Mouse (Mus musculus) heart, embryonic 15.5 days (tissue): ENCODE measurements at regions not wholly inside any gene's neighbourhood (a gene's known extent, or its start where the extent isn't known, plus 50 kb on each side); places are given as distances from the start of the nearest gene placed in this dataset.
A peak's percentile ranks its signal among the peaks of the same experiment; 100 is the strongest.

ENCODE experiments used
- ATAC-seq: fragments of 200-750 bp; cut with Nextera tagmentation; replicated peaks from 2 replicates; pipeline ENCODE4 v1.8.0; 2017; ENCODE audit warnings: low read depth, moderate TSS enrichment; ENCODE audit not compliant: insufficient number of reproducible peaks, insufficient read depth, low FRiP score
- H3K27ac ChIP-seq: fragments of 300-500 bp; sonication (generic); 2 replicates; pipeline ENCODE4 v1.5.1; 2015; ENCODE audit warnings: mild to moderate bottlenecking, inconsistent platforms
- H3K27me3 ChIP-seq: fragments of 300-500 bp; sonication (generic); 2 replicates; pipeline ENCODE4 v1.6.1; 2015; ENCODE audit warnings: inconsistent platforms
- H3K36me3 ChIP-seq: fragments of 300-500 bp; sonication (generic); 2 replicates; pipeline ENCODE4 v1.6.1; 2015; ENCODE audit warnings: mild to moderate bottlenecking, inconsistent platforms
- H3K4me1 ChIP-seq: fragments of 300-500 bp; sonication (generic); replicated peaks from 2 replicates; pipeline ENCODE4 v1.6.1; 2015; ENCODE audit warnings: inconsistent platforms
- H3K4me2 ChIP-seq: fragments of 300-500 bp; sonication (generic); 2 replicates; pipeline ENCODE4 v1.6.1; 2015; ENCODE audit warnings: inconsistent platforms, mild to moderate bottlenecking, moderate library complexity
- H3K4me3 ChIP-seq: fragments of 300-500 bp; sonication (generic); 2 replicates; pipeline ENCODE4 v1.5.1; 2015; ENCODE audit warnings: mild to moderate bottlenecking, inconsistent platforms
- H3K9ac ChIP-seq: fragments of 300-500 bp; sonication (generic); 2 replicates; pipeline ENCODE4 v1.6.1; 2015; ENCODE audit warnings: mild to moderate bottlenecking, inconsistent platforms
- H3K9me3 ChIP-seq: fragments of 300-500 bp; sonication (generic); replicated peaks from 2 replicates; pipeline ENCODE4 v1.6.1; 2016; ENCODE audit warnings: inconsistent platforms
- WGBS: fragments of 180-500 bp; shearing (Covaris S2); methylation state at CpG from one replicate; pipeline ENCODE4 v1.1.7; 2015; ENCODE audit warnings: mixed read lengths; 5-methylcytosine and 5-hydroxymethylcytosine counted together

- peak overlapping the region; percentile 12; the same call in 1 of the 2 replicates for H3K9ac ChIP-seq
- H3K4me1 ChIP-seq: peaks cover 5% of the 10 kb centered on the region
- no peaks in the 10 kb centered on the region for H3K9me3 ChIP-seq
- peak overlapping the region; percentile 52 for H3K27ac ChIP-seq
- peak; percentile 51 for ATAC-seq
- no peaks in the 10 kb centered on the region for H3K36me3 ChIP-seq
- no peaks in the 10 kb centered on the region for H3K27me3 ChIP-seq
- H3K4me3 ChIP-seq: peak overlapping the region; percentile 6
- WGBS: 20% methylated on average over 12 of the region's 12 CpGs
- H3K4me2 ChIP-seq: peak overlapping the region; percentile 54
Observed at GRCm38 (mm10) chr11:112620916-112621315, 161.1 kb upstream of the Sox9 start.

- Histone ChIP-seq H3K27me3 (no peaks in the 10 kb centered on the region), H3K9me3 (no peaks in the 10 kb centered on the region), H3K27ac (peak overlapping the region; percentile 52; the same call in 1 of the 2 replicates), H3K4me3 (peak overlapping the region; percentile 6; the same call in 1 of the 2 replicates), H3K36me3 (no peaks in the 10 kb centered on the region), H3K4me2 (peak overlapping the region; percentile 54), H3K4me1 (peaks cover 5% of the 10 kb centered on the region), H3K9ac (no peak overlapping the region)
- 0 out of 2 replicates have a peak, but pooled peaks have one; percentile 25 for ATAC-seq
- WGBS: 56% methylated on average over 9 of the region's 9 CpGs
Observed at GRCm38 (mm10) chr11:112621385-112622120, 160.5 kb upstream of the Sox9 start.

DNA sequence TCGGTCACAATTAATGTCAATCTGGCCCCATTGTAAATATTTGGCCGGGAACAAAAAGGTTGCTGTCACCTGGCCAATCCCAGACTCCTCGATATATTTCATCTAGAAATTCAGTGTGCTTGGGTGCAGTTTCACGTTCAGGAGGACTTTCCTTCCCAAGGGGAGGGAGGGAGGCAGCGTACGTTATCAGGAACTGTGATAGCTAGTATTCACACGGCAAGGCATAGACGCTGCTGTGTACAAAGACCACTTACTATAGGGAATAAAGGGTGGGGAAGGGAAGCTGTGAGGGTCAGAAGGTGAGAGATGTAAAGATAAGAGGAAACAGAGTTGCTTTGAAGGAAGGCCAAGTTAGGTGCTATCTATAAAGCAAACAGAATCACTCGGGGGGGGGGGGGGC lies 132.7 kb upstream of the Sox9 start:
- Histone ChIP-seq H3K9me3 (no peaks in the 10 kb centered on the region), H3K4me1 (no peaks in the 10 kb centered on the region), H3K36me3 (no peaks in the 10 kb centered on the region), H3K27ac (no peak overlapping the region), H3K9ac (no peak overlapping the region), H3K4me3 (no peak overlapping the region), H3K27me3 (no peaks in the 10 kb centered on the region), H3K4me2 (no peak overlapping the region)
- no peak for ATAC-seq
- 52% methylated on average over 9 of the region's 9 CpGs for WGBS

DNA sequence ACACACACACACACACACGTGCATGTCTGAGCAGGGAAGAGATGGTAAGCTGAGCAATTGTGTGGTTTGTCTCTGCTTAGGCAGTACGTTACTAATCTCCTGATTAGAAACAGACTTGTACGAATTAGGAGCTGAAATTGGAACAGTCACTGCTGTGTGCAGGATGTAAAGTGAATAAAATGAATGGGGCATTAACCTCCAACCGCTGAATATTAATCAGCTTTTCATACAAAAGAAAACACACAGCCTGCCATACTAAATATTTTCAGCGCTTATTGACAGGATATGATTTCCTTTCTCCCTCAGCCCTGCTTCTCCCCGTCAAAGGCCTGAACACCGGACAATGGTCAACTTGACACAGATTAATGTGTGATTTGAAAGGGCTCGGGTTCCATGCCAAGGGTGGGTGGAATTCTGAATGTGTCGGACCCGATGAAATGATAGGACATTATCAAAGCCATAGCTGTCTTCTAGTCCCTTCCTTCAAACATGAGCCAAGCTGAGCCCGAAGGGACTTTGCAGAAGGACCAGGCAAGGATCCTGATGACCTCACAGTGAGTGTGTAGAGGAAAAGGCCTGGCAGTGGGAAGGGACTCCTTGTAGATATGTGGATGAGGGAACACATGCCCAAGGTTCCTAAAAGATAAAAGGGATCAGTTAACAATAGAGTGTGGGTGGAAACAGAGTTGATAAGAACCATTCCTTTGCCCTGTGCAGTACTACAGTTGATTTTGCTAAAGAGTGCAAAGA lies 124.4 kb upstream of the Sox9 start:
- Histone ChIP-seq H3K36me3 (no peaks in the 10 kb centered on the region), H3K4me3 (no peak overlapping the region), H3K9ac (no peak overlapping the region), H3K9me3 (no peaks in the 10 kb centered on the region), H3K4me2 (no peak overlapping the region), H3K27me3 (no peaks in the 10 kb centered on the region), H3K4me1 (no peaks in the 10 kb centered on the region), H3K27ac (no peak overlapping the region)
- no peak for ATAC-seq
- 47% methylated on average over 11 of the region's 11 CpGs for WGBS

- H3K4me1 ChIP-seq: no peaks in the 10 kb centered on the region
- 46% methylated on average over 3 of the region's 3 CpGs for WGBS
- no peaks in the 10 kb centered on the region for H3K36me3 ChIP-seq
- H3K9me3 ChIP-seq: no peaks in the 10 kb centered on the region
- H3K4me3 ChIP-seq: no peak overlapping the region
- ATAC-seq: no peak
- no peak overlapping the region for H3K27ac ChIP-seq
- H3K4me2 ChIP-seq: no peak overlapping the region
- H3K27me3 ChIP-seq: no peaks in the 10 kb centered on the region
- H3K9ac ChIP-seq: no peak overlapping the region
Observed at GRCm38 (mm10) chr11:112659911-112660310, 122.1 kb upstream of the Sox9 start.

DNA sequence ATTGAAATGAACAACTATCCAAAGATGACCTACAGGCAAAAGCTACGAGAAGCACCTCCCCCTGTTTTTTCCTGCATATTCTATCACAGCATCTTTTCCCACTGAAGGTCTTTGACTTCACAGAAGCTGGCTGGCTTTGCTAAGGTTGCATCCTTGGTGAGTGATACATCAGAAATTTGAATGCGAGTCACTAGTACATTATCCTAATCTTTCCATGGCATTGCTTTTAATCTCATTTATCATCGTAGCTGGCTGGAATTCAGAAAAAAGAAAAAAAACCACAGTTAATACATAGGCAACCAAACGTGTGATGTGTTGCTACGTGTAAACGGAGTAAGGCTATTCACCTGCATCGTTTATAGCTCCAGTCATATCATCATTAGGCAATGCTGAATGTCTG lies 120.6 kb upstream of the Sox9 start:
- Histone ChIP-seq H3K4me1 (no peaks in the 10 kb centered on the region), H3K27ac (no peak overlapping the region), H3K4me2 (no peak overlapping the region), H3K36me3 (no peaks in the 10 kb centered on the region), H3K27me3 (no peaks in the 10 kb centered on the region), H3K4me3 (no peak overlapping the region), H3K9ac (no peak overlapping the region), H3K9me3 (no peaks in the 10 kb centered on the region)
- no peak for ATAC-seq
- WGBS: 82% methylated on average over 7 of the region's 7 CpGs

DNA sequence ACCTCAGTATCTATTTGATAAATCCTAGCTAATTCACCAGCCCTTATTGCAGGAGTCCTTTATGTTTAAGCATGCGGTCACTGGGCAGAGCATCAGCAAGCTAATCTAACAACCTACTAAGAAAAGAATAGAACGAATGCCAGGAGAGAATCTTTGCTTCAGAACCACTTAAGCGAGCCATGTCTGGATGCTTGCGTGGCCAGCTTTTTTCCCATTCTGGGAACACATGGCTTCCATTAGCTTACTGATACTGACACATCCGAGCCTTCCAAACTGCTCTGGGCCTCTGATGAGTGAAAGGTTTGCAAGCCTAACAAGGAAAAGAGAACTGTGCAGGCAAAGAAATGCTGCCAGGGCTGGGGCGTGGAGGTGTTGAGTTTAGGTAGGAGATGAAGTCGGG lies 114.7 kb upstream of the Sox9 start:
- H3K4me2 ChIP-seq: no peak overlapping the region
- H3K4me1 ChIP-seq: no peaks in the 10 kb centered on the region
- no peaks in the 10 kb centered on the region for H3K27me3 ChIP-seq
- no peak for ATAC-seq
- no peak overlapping the region for H3K4me3 ChIP-seq
- H3K9me3 ChIP-seq: no peaks in the 10 kb centered on the region
- no peaks in the 10 kb centered on the region for H3K36me3 ChIP-seq
- H3K9ac ChIP-seq: no peak overlapping the region
- 54% methylated on average over 7 of the region's 7 CpGs for WGBS
- no peak overlapping the region for H3K27ac ChIP-seq

DNA sequence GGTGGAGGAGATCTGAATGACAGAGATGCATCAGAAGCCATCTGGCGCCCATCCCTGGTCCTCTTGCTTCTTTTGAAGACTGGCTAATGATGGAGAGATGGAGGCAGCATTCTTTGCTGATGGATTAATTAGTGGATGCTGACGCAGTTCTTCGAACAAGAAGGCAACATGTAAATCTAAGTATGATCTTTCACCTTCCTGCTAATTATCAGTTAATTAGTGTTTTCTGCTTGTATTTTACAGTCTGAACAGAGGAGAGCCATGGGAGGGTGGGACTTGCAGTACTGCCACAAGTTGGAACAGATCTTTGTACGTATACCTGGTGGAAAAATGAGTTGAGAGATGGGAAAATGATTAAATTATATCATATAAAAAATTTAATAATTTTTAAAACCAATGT lies 109.9 kb upstream of the Sox9 start:
- Histone ChIP-seq H3K27me3 (no peaks in the 10 kb centered on the region), H3K9ac (no peak overlapping the region), H3K4me2 (no peak overlapping the region), H3K27ac (no peak overlapping the region), H3K36me3 (no peaks in the 10 kb centered on the region), H3K4me1 (no peaks in the 10 kb centered on the region), H3K4me3 (no peak overlapping the region), H3K9me3 (no peaks in the 10 kb centered on the region)
- ATAC-seq: no peak
- WGBS: 83% methylated on average over 4 of the region's 4 CpGs

DNA sequence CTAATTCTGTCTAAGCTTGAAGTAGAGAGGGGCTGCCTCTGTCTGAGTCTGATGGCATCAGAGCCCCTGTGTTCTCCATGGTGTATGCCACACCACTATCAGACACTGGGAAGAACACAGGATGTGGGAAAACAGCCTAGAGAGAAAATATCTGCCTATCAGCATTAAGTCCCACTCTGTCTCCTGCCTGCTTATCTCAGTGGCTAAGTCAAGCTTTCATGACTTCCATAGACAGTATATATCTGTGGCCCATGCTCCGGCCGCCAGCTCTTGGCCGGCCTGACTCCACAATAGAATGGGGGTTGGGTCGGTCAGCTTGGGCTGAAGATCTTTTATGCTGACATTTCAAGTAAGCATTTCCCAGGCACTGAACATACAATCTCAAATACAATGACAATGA lies 92.0 kb upstream of the Sox9 start:
- WGBS: 27% methylated on average over 4 of the region's 4 CpGs
- no peak overlapping the region for H3K4me3 ChIP-seq
- H3K9me3 ChIP-seq: no peaks in the 10 kb centered on the region
- H3K4me1 ChIP-seq: no peaks in the 10 kb centered on the region
- no peak overlapping the region for H3K27ac ChIP-seq
- H3K36me3 ChIP-seq: no peaks in the 10 kb centered on the region
- no peak overlapping the region for H3K4me2 ChIP-seq
- H3K9ac ChIP-seq: no peak overlapping the region
- no peak; the same call in 1 of the 2 replicates for ATAC-seq
- H3K27me3 ChIP-seq: no peaks in the 10 kb centered on the region

DNA sequence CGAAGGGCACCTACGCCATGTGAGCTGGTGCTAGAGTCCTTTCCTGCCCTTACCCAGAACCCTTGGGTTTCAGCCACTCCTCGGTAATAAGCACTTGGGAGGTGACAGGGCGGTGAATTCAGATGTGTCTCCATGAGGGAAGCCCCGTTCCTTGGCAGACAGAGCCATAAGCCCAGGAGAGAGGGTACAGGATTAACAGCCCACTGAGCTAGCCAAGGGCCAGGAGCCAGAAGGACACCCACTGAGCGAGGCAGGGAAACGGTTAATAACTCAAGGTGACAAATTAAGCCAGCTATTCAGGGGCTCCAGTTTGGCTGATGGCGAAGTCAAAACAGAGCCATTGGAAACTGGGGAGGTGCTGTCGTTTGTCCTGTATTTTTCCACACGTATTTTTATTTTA lies 75.9 kb upstream of the Sox9 start:
- no peak overlapping the region for H3K4me3 ChIP-seq

GRCm38 (mm10) chr11:112708119-112708730 lies 73.8 kb upstream of the Sox9 start:
- H3K4me2 ChIP-seq: no peak overlapping the region
- H3K4me1 ChIP-seq: no peaks in the 10 kb centered on the region
- no peak overlapping the region for H3K4me3 ChIP-seq
- WGBS: 74% methylated on average over 11 of the region's 11 CpGs
- ATAC-seq: no peak
- no peak overlapping the region for H3K9ac ChIP-seq
- no peaks in the 10 kb centered on the region for H3K27me3 ChIP-seq
- no peaks in the 10 kb centered on the region for H3K9me3 ChIP-seq
- no peak overlapping the region for H3K27ac ChIP-seq
- H3K36me3 ChIP-seq: no peaks in the 10 kb centered on the region

More for the DNA sequence above, 75.9 kb upstream of the Sox9 start:
- no peak for ATAC-seq
- Histone ChIP-seq H3K4me1 (no peaks in the 10 kb centered on the region), H3K9ac (no peak overlapping the region), H3K36me3 (no peaks in the 10 kb centered on the region), H3K27me3 (no peaks in the 10 kb centered on the region), H3K27ac (no peak overlapping the region), H3K4me2 (no peak overlapping the region), H3K9me3 (no peaks in the 10 kb centered on the region)
- WGBS: 80% methylated on average over 10 of the region's 10 CpGs
